Mouse (Mus musculus) embryonic facial prominence, embryonic 14.5 days (tissue): ENCODE data around the gene Ppp1r3e. TPM values are rescaled to one million over a fixed set of nuclear protein-coding genes. Genes with fewer than 3 reads are reported as not detected.

Experiments used
- ATAC-seq: fragments of 200-750 bp; cut with Nextera tagmentation; 2 replicates; pipeline ENCODE4 v1.8.0; 2017; ENCODE audit warnings: low read depth, moderate number of reproducible peaks, moderate TSS enrichment
- DNase-seq: peaks from one replicate; pipeline ENCODE4 v3.0.0-alpha.2; 2015; ENCODE audit warnings: low spot score
- H3K27ac ChIP-seq: fragments of 300-500 bp; sonication (generic); replicated peaks from 2 replicates; pipeline ENCODE4 v1.5.1; 2014; ENCODE audit warnings: low read depth, mild to moderate bottlenecking, low read length, moderate library complexity
- H3K27me3 ChIP-seq: fragments of 300-500 bp; sonication (generic); replicated peaks from 2 replicates; pipeline ENCODE4 v1.6.1; 2014; ENCODE audit warnings: low read length; ENCODE audit not compliant: control insufficient read depth, insufficient read depth
- H3K36me3 ChIP-seq: fragments of 300-500 bp; sonication (generic); 2 replicates; pipeline ENCODE4 v1.6.1; 2014; ENCODE audit warnings: low read length, mixed read lengths; ENCODE audit not compliant: control insufficient read depth, insufficient read depth
- H3K4me1 ChIP-seq: fragments of 300-500 bp; sonication (generic); 2 replicates; pipeline ENCODE4 v1.6.1; 2014; ENCODE audit warnings: antibody characterized with exemption, low read length; ENCODE audit not compliant: control insufficient read depth, insufficient read depth
- H3K4me2 ChIP-seq: fragments of 300-500 bp; sonication (generic); 2 replicates; pipeline ENCODE4 v1.6.1; 2014; ENCODE audit warnings: low read depth, mild to moderate bottlenecking, low read length, moderate library complexity, mixed read lengths
- H3K4me3 ChIP-seq: fragments of 300-500 bp; sonication (generic); 2 replicates; pipeline ENCODE4 v1.5.1; 2014; ENCODE audit warnings: low read depth, mild to moderate bottlenecking, low read length
- H3K9ac ChIP-seq: fragments of 300-500 bp; sonication (generic); 2 replicates; pipeline ENCODE4 v1.6.1; 2014; ENCODE audit warnings: low read depth, mild to moderate bottlenecking, low read length, moderate library complexity, mixed read lengths
- H3K9me3 ChIP-seq: fragments of 300-500 bp; sonication (generic); 2 replicates; pipeline ENCODE4 v1.6.1; 2016; ENCODE audit warnings: low read length; ENCODE audit not compliant: control insufficient read depth
- WGBS: fragments of 180-500 bp; shearing (Covaris S2); extraction: QIAGEN DNeasy Blood & Tissue Kit; methylation state at CpG from one replicate; pipeline ENCODE4 v1.1.7; 2014; 5-methylcytosine and 5-hydroxymethylcytosine counted together
- polyA plus RNA-seq: library from polyadenylated mRNA; unstranded; fragments of >200 nt; fragmentation: Nextera tagmentation; extraction: Ambion mirVana; gene quantifications from 2 replicates; pipeline ENCODE4 v1.2.1, GENCODE M21; 2014

Ppp1r3e gene
- polyA plus RNA-seq, 1 experiment from 2014 or later: 2.1 TPM

- DNase-seq (no peak), ATAC-seq (no peak)
- Histone ChIP-seq H3K4me3 (no peak overlapping the region), H3K27ac (no peak overlapping the region), H3K4me1 (peaks cover 8% of the 10 kb centered on the region), H3K9ac (no peak overlapping the region), H3K27me3 (no peaks in the 10 kb centered on the region), H3K4me2 (peak overlapping the region; percentile 82), H3K36me3 (peaks cover 22% of the 10 kb centered on the region), H3K9me3 (no peaks in the 10 kb centered on the region)
- 93% methylated on average over 11 of the region's 11 CpGs for WGBS
Observed at GRCm38 (mm10) chr14:54885309-54885708, 8.0 kb upstream of the Ppp1r3e start.

- WGBS: 25% methylated on average over 21 of the region's 21 CpGs
- ATAC-seq (peak; percentile 23; the same call in 1 of the 2 replicates), DNase-seq (no peak)
Observed at GRCm38 (mm10) chr14:54884022-54884712, 6.8 kb upstream of the Ppp1r3e start.

GRCm38 (mm10) chr14:54883154-54884021 lies 6.0 kb upstream of the Ppp1r3e start, which contains the start of the genes Bcl2l2 and Gm20521:
TSS of gene Bcl2l2 (plus strand) at chr14:54883377.
TSS of gene Gm20521 (plus strand) at chr14:54883441.
- WGBS: under 1% methylated on average over 24 of the region's 27 CpGs
- Histone ChIP-seq H3K4me3 (peak within 1 kb of the TSS; percentile 68), H3K27me3 (peaks cover 7% of the 10 kb centered on the region), H3K27ac (peak within 1 kb of the TSS; percentile 95), H3K4me2 (peak within 1 kb of the TSS; percentile 82), H3K36me3 (peaks cover 22% of the 10 kb centered on the region), H3K4me1 (peaks cover 8% of the 10 kb centered on the region), H3K9me3 (no peaks in the 10 kb centered on the region), H3K9ac (peak within 1 kb of the TSS; percentile 91)
- DNase-seq (peak; percentile 92), ATAC-seq (peak; percentile 89)

More at GRCm38 (mm10) chr14:54884022-54884712, 6.8 kb upstream of the Ppp1r3e start:
- Histone ChIP-seq H3K4me1 (peaks cover 8% of the 10 kb centered on the region), H3K9me3 (no peaks in the 10 kb centered on the region), H3K27ac (peak overlapping the region; percentile 95), H3K9ac (peak overlapping the region; percentile 91), H3K4me3 (peak overlapping the region; percentile 68), H3K27me3 (no peaks in the 10 kb centered on the region), H3K36me3 (peaks cover 22% of the 10 kb centered on the region), H3K4me2 (peak overlapping the region; percentile 82)

- H3K4me3 ChIP-seq: peak overlapping the region; percentile 75
- H3K4me2 ChIP-seq: peak overlapping the region; percentile 87
- peak overlapping the region; percentile 75 for H3K9ac ChIP-seq
- peak overlapping the region; percentile 75 for H3K27ac ChIP-seq
- H3K36me3 ChIP-seq: no peaks in the 10 kb centered on the region
- H3K4me1 ChIP-seq: peaks cover 5% of the 10 kb centered on the region; the same call in 1 of the 2 replicates
- 0% methylated on average over 30 of the region's 72 CpGs for WGBS
- ATAC-seq (peak; percentile 94), DNase-seq (peak; percentile 93)
- no peaks in the 10 kb centered on the region for H3K9me3 ChIP-seq
- peaks cover 28% of the 10 kb centered on the region for H3K27me3 ChIP-seq
Observed at GRCm38 (mm10) chr14:54876539-54877047, 757 bp downstream of the Ppp1r3e start.

- Histone ChIP-seq H3K9ac (peak overlapping the region; percentile 75), H3K27ac (peak overlapping the region; percentile 75; the same call in 1 of the 2 replicates), H3K27me3 (peaks cover 28% of the 10 kb centered on the region), H3K4me3 (peak overlapping the region; percentile 75), H3K36me3 (no peaks in the 10 kb centered on the region), H3K9me3 (no peaks in the 10 kb centered on the region), H3K4me1 (peaks cover 5% of the 10 kb centered on the region; the same call in 1 of the 2 replicates), H3K4me2 (peak overlapping the region; percentile 87)
- peak; percentile 47 for DNase-seq
- ATAC-seq: peak; percentile 64
- WGBS: 2% methylated on average over 36 of the region's 36 CpGs
Observed at GRCm38 (mm10) chr14:54875844-54876538, 1.4 kb downstream of the Ppp1r3e start.

- Histone ChIP-seq H3K27ac (no peak overlapping the region), H3K9me3 (no peaks in the 10 kb centered on the region), H3K36me3 (no peaks in the 10 kb centered on the region), H3K4me3 (no peak overlapping the region), H3K27me3 (peaks cover 28% of the 10 kb centered on the region), H3K4me2 (no peak overlapping the region), H3K9ac (no peak overlapping the region), H3K4me1 (peaks cover 5% of the 10 kb centered on the region; the same call in 1 of the 2 replicates)
- 85% methylated on average over 3 of the region's 3 CpGs for WGBS
- no peak for ATAC-seq
- no peak for DNase-seq
Observed at GRCm38 (mm10) chr14:54874165-54874564, 3.2 kb downstream of the Ppp1r3e start.

GRCm38 (mm10) chr14:54870861-54871260 lies 6.5 kb downstream of the Ppp1r3e start, which contains the start of gene Homez:
TSS of gene Homez (minus strand) at chr14:54870961.
- H3K9me3 ChIP-seq: no peaks in the 10 kb centered on the region
- H3K27me3 ChIP-seq: peaks cover 7% of the 10 kb centered on the region
- no peaks in the 10 kb centered on the region for H3K36me3 ChIP-seq
- H3K4me2 ChIP-seq: no peak within 1 kb of the TSS
- WGBS: 91% methylated on average over 5 of the region's 5 CpGs
- ATAC-seq (no peak), DNase-seq (no peak)
- no peak within 1 kb of the TSS for H3K27ac ChIP-seq
- peaks cover 2% of the 10 kb centered on the region; the same call in 1 of the 2 replicates for H3K4me1 ChIP-seq
- no peak within 1 kb of the TSS for H3K9ac ChIP-seq
- H3K4me3 ChIP-seq: no peak within 1 kb of the TSS

GRCm38 (mm10) chr14:54868026-54868425 lies 9.3 kb downstream of the Ppp1r3e start:
- DNase-seq: no peak
- H3K4me1 ChIP-seq: no peaks in the 10 kb centered on the region
- no peak for ATAC-seq
- no peaks in the 10 kb centered on the region for H3K9me3 ChIP-seq
- H3K9ac ChIP-seq: no peak overlapping the region
- H3K27me3 ChIP-seq: no peaks in the 10 kb centered on the region
- H3K27ac ChIP-seq: no peak overlapping the region
- H3K4me3 ChIP-seq: no peak overlapping the region
- H3K4me2 ChIP-seq: no peak overlapping the region
- 82% methylated on average over 4 of the region's 4 CpGs for WGBS
- H3K36me3 ChIP-seq: no peaks in the 10 kb centered on the region
